16 mouse cellular contexts compared by ENCODE assay signal in the genomic region with DNA sequence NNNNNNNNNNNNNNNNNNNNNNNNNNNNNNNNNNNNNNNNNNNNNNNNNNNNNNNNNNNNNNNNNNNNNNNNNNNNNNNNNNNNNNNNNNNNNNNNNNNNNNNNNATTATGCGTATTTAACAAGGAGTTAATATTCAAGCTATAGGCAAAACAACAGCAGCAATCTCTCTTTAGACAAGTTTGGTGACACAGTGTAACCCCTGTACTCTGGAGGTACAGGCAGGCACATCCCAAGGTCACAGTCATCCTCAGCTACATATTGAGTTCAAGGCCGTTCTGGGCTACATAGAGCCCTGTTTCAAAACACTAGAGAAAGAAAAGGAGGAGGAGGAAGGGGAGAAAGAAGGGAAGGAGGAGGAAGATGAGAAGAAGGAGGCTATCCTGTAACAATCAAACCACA. TPM values are rescaled to one million over a fixed set of nuclear protein-coding genes. Genes with fewer than 3 reads are reported as not detected.
"Had no signal": no experiment of that assay in that cellular context is flagged by ENCODE, and none has a peak within 500 bp of the region (broad histone marks: within the 10 kb centered on the region; RNA-seq: fewer than 3 reads in every experiment).

No protein-coding gene starts in this region.

- H3K27ac ChIP-seq: midbrain, embryonic 10.5 days; midbrain, embryonic 12.5 days; neural tube, embryonic 12.5 days; stomach, embryonic 15.5 days; stomach, postnatal 0 days had no signal

- H3K27me3 ChIP-seq: midbrain, embryonic 12.5 days; neural tube, embryonic 12.5 days; stomach, embryonic 15.5 days had no signal

- DNase-seq: lung, adult 18-20 months; lung, embryonic 14.5 days; lung, postnatal 10 days; lung, postnatal 4 days; midbrain, embryonic 14.5 days; right cerebral cortex, postnatal 14 days; thymus, adult 2 months; thymus, postnatal 25 days; thymus, postnatal 4 days had no signal

- H3K4me2 ChIP-seq: lung, embryonic 14.5 days; midbrain, embryonic 12.5 days; neural tube, embryonic 12.5 days; stomach, embryonic 15.5 days had no signal

- H3K9ac ChIP-seq: lung, embryonic 14.5 days; midbrain, embryonic 12.5 days; neural tube, embryonic 12.5 days; stomach, embryonic 15.5 days had no signal

- H3K9me3 ChIP-seq: midbrain, embryonic 12.5 days; neural tube, embryonic 12.5 days; stomach, embryonic 15.5 days had no signal

- H3K4me3 ChIP-seq: midbrain, embryonic 10.5 days; midbrain, embryonic 12.5 days; myocyte; neural tube, embryonic 12.5 days; stomach, embryonic 15.5 days had no signal

- ATAC-seq: midbrain, embryonic 16.5 days had no signal

- H3K36me3 ChIP-seq: midbrain, embryonic 12.5 days; neural tube, embryonic 12.5 days; stomach, embryonic 15.5 days had no signal

RNA-seq across cellular contexts. Expression of gene Zfp618, which starts 16.2 kb away (rescaled TPM):
- polyA plus RNA-seq: myocyte had no signal
